Mouse (Mus musculus) megakaryocyte, adult 5-6 weeks (primary cell): ENCODE measurements around the gene Gng12. TPM values are rescaled to one million over a fixed set of nuclear protein-coding genes. Genes with fewer than 3 reads are reported as not detected.

ENCODE experiments used
- ATAC-seq: 2 replicates; pipeline ENCODE4 v1.8.0; 2016; ENCODE audit warnings: mild to moderate bottlenecking, inconsistent platforms; ENCODE audit not compliant: poor library complexity, severe bottlenecking
- total RNA-seq, 2 experiments: library from RNA; stranded (forward) in 1 of 2; stranded (reverse) in 1 of 2; fragments of 153-499, 151-499 nt in 1 of 2; fragments of 221-1000, 200-1000 nt in 1 of 2; gene quantifications; 2 replicates each; pipeline versions ENCODE4 v1.2.3 to v1.2.4; 2015 to 2017

Gene Gng12
- total RNA-seq, 2 experiments from 2014 or later: 42.9 to 61.0 TPM

DNA sequence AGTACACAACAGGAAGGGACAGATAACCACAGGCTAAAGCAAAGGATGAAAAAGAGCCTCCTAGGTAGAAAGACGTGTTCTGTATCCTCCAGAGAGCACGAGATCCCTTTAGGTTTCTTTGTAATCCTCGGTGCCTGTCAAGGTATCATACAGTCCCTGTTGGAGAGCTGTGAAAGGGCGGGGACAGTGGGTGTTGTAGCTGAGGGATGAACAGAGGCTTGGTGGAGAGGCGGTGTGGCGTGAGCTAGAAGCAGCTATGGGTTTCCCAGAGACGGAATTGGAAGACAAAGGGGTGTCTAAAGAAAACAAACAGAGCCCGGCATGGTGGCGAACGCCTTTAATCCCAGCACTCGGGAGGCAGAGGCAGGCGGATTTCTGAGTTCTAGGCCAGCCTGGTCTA is 89.9 kb downstream of the Gng12 start:
- no peak for ATAC-seq

GRCm38 (mm10) chr6:66987643-66988042 is 91.4 kb downstream of the Gng12 start:
- no peak for ATAC-seq

DNA sequence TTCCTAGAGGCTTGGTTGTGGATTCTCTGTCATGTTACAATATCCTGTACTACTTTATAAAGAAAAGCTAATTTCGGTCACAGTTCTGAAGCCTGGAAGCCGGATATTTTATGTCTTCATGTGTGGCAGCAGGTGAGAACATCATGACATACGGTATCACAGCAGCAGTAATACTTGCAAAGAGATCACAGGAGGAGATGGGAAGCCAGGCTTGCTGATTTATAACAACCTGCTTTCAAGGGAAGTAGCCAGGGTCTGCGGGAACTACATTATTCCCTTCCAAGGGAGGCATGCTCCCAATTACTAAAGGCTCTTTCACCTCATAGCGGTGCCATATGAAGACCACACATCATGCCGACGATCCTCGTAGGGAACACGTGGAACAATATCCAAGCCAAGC is 92.2 kb downstream of the Gng12 start:
- ATAC-seq: no peak

DNA sequence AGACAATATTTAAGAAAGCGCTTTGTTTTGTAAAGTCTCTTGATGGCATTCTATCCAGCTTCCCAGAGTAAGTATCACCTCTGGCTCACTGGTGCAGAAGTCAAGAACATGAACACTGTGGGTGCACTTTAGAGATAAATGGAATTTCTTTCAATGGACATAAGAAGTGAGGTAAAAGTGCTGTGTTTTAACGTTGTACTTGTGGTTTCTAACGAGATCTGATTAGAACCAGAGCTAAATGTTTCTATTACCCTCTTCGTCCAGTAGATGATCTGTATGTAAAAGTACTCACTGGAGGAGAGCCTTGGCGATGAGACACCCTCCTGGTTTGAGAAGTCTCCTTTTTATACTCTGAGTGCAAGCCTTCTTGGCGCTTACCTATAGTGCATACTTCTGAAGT is 92.8 kb downstream of the Gng12 start:
- ATAC-seq: no peak

GRCm38 (mm10) chr6:66989518-66989917 is 93.3 kb downstream of the Gng12 start:
- ATAC-seq: peak; percentile 29; the same call in 1 of the 2 replicates

DNA sequence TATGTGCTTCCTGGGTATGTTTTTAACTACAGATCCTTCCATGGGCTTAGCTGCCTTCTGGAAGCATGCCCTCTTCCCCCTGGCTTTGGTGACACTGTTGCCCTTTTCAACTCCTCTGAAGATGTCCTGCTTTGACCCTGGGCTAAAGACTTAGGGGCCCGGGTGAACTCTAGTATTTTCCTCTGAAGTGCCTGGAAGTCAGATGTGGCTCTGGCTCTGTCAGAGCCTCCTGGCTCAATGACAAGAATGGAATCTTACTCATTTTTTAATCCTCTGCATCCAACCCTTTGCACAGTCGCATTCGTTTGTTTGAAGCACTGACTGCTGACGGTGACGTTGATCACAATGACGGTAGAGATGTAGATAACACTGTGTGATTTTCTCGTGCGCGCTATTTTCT is 96.0 kb downstream of the Gng12 start:
- no peak for ATAC-seq

DNA sequence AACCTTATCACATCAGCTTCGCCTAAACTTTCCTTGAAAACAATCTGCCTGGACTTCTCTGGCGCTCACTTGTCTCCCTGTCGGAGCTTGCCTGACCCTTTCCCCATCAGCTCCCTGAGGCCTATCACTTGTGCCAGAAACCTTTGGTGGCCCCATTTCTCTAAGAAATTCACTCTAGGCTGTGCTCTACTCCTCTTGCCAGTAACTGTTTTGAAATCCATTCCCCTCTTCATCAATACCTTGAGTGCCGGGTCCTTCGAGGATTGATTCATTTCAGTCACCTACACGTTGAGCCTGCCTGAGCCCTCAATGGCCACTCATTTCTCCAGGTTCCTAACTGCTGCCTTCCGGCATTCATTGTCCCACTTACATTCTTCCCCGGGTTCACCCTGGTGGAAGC is 96.6 kb downstream of the Gng12 start:
- no peak for ATAC-seq

GRCm38 (mm10) chr6:66994981-66995380 is 98.8 kb downstream of the Gng12 start:
- no peak for ATAC-seq

- ATAC-seq: peak; percentile 67
Observed at GRCm38 (mm10) chr6:66995825-66996224, 99.6 kb downstream of the Gng12 start.

DNA sequence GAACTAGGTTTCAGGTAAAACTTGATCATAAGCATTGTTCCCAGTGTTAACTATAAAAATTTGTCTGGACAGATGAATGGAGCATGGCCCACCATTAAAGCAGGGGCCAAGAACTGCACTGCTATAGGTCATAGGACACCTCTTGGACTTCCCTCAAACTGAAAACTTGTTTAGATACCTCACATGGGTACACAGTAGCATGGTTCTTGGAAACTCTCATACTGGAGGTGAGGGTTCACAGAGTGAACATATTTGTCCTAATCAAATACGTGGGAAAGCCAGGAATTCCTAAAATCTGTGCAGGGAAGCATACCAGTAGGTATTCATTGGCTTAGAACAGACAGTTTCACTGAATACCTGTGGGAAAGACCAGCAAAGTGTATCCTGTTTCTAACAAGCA is 100.1 kb downstream of the Gng12 start:
- no peak for ATAC-seq

GRCm38 (mm10) chr6:66998645-66999044 is 102.4 kb downstream of the Gng12 start:
- ATAC-seq: no peak

DNA sequence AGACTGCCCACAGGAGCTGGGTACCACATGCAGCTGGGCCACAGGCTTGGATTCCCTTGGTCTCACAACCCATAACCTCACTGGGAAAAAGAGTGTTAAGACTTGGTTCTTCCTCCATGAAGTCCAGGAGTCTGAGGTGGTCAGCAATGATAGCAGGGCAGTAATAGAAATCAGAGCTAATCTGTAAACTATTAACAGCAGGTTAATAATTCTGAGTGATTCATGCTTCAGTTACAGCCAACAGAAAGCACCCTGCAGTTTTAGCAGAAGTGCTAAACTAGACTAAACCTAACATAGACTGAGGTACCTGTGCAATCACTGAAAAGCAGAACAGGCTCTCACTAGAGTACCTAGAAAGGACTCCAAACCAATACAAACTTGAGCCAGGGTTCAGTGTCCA is 103.6 kb downstream of the Gng12 start:
- peak; percentile 77 for ATAC-seq

GRCm38 (mm10) chr6:67009888-67010287 is 113.7 kb downstream of the Gng12 start:
- no peak for ATAC-seq

GRCm38 (mm10) chr6:67010370-67011216 is 114.4 kb downstream of the Gng12 start:
- no peak for ATAC-seq

DNA sequence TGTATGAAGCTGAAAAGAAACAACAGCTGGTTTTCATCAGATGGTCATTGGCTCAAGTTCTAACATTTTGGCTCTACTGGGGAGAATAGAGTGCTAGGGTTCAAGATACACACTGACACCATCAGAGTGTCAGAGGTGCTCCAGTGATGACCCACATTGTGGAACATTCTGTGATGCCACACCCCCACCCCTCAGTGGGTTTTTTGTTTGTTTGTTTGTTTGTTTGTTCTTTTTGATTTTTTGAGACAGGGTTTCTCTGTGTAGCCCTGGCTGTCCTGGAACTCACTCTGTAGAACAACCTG is 115.0 kb downstream of the Gng12 start:
- no peak for ATAC-seq

- 0 out of 2 replicates have a peak, but pooled peaks have one; percentile 3 for ATAC-seq
Observed at GRCm38 (mm10) chr6:67013293-67013948, 117.2 kb downstream of the Gng12 start.

- 0 out of 2 replicates have a peak, but pooled peaks have one; percentile 12 for ATAC-seq
Observed at GRCm38 (mm10) chr6:67013949-67014678, 117.9 kb downstream of the Gng12 start.

DNA sequence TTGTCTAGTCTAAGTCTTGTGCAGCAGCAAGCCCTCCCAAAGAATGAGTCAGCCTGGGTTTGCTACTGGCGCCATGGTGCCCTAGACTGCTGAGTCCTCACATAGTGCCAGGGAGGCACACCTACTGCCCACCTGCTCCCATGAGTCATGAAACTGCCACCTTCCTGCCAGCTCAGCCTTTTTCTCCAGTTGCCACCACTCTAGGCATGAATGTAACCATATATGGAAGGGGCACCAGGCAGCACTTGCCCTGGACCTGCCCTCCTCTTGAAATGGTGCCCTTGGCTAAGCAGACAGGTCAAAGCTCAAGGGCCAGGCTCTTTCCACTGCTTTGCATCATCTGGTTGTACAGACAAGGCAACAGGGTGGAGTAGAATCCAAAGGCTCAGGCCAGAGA is 118.5 kb downstream of the Gng12 start:
- ATAC-seq: no peak

- ATAC-seq: no peak
Observed at GRCm38 (mm10) chr6:67015739-67016519, 119.7 kb downstream of the Gng12 start.

DNA sequence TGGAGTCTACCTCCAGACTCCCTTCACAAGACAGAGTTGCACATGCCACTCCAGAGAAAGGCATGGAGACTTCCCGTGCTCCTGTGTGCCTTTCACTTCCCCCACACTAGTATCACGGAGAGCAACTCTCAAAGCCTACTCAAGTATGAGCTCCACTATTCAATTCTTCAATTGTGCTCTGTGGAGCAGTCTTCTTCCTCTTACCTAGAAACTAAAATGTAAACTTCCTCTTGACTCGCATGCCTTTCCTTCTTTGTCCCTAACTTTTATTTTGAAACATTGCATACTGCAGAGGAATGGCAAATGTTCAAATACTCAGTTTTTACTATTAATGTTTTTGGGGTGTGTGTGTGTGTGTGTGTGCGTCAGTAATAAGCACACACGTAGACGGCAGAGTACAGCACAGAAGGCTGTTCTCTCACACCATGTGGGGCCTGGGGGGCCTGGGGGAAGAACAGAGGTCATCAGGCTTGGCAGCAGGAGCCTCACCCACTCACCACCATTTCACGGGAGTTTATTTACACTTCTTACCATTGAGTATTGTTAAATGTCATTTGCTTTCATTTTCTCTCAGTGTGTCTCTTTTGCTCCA is 120.4 kb downstream of the Gng12 start:
- peak; percentile 65 for ATAC-seq

DNA sequence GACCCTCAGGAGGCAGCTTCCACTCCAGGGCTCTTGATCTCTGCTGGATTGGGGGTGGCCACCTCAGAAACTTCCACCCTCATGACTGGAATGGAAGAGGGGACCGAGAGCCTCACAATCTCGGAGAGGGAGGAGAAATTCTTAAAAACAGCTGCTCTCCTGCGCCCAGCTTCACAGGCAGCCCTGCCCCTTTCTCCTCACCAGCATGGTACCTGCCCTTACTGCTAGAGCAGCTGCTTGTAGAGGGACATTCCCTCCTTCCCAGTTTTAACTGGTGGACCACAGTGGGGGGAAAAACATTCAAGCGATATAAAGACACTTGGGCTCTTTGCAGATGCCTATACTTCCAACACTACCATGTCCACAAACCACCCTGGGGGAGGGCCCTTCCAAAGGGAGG is 122.2 kb downstream of the Gng12 start:
- no peak for ATAC-seq
